Mouse (Mus musculus) ES-E14 (cell line): ENCODE results near the gene Catsper4.

Source experiments
- CHD2 ChIP-seq: IDR thresholded peaks from 2 replicates; pipeline ENCODE4 v1.6.1; 2014; ENCODE audit warnings: mild to moderate bottlenecking, low read depth, low read length, inconsistent platforms
- HCFC1 ChIP-seq: IDR thresholded peaks from 2 replicates; pipeline ENCODE4 v1.6.1; 2012; ENCODE audit warnings: low read length, inconsistent platforms, borderline replicate concordance; ENCODE audit not compliant: insufficient read depth

- no peak for TF ChIP-seq HCFC1
- TF ChIP-seq CHD2 = no peak
These were observed 46.1 kb downstream of the Catsper4 start for GRCm38 (mm10) chr4:134181112-134181511.
